Mouse (Mus musculus) kidney, postnatal 10 days (tissue): Measurements from ENCODE around the gene Rapgef1.

ENCODE experiments used
- DNase-seq: peaks from one replicate; pipeline ENCODE4 v3.0.0; 2021; ENCODE audit warnings: mixed read lengths

The Rapgef1 gene

GRCm38 (mm10) chr2:29672746-29673536, 53.4 kb downstream of the Rapgef1 start:
- no peak for DNase-seq

GRCm38 (mm10) chr2:29674087-29674486, 54.6 kb downstream of the Rapgef1 start:
- DNase-seq, result no peak

- DNase-seq, result no peak
These were observed 55.0 kb downstream of the Rapgef1 start for GRCm38 (mm10) chr2:29674545-29674944.

GRCm38 (mm10) chr2:29675846-29676245, 56.3 kb downstream of the Rapgef1 start:
- no peak for DNase-seq

GRCm38 (mm10) chr2:29676513-29676912, 57.0 kb downstream of the Rapgef1 start:
- DNase-seq, result no peak

GRCm38 (mm10) chr2:29677842-29678241, 58.3 kb downstream of the Rapgef1 start:
- no peak for DNase-seq

- DNase-seq, result no peak
These were observed 59.0 kb downstream of the Rapgef1 start for GRCm38 (mm10) chr2:29678524-29678923.

GRCm38 (mm10) chr2:29679710-29680584, 60.4 kb downstream of the Rapgef1 start:
- no peak for DNase-seq

GRCm38 (mm10) chr2:29683261-29683999, 63.9 kb downstream of the Rapgef1 start:
- DNase-seq, result no peak

- DNase-seq, result no peak
These were observed 65.0 kb downstream of the Rapgef1 start for GRCm38 (mm10) chr2:29684498-29684897.

- DNase-seq, result no peak
These were observed 69.5 kb downstream of the Rapgef1 start for GRCm38 (mm10) chr2:29689014-29689413.

- DNase-seq, result no peak
These were observed 70.0 kb downstream of the Rapgef1 start for GRCm38 (mm10) chr2:29689495-29689894.

- no peak for DNase-seq
These were observed 71.5 kb downstream of the Rapgef1 start for GRCm38 (mm10) chr2:29691068-29691467.

- DNase-seq, result no peak
These were observed 72.0 kb downstream of the Rapgef1 start for GRCm38 (mm10) chr2:29691507-29691906.

- no peak for DNase-seq
These were observed 72.7 kb downstream of the Rapgef1 start for GRCm38 (mm10) chr2:29692192-29692591.

- DNase-seq, result peak; percentile 54
These were observed 76.8 kb downstream of the Rapgef1 start for GRCm38 (mm10) chr2:29696207-29696800.

GRCm38 (mm10) chr2:29698421-29699290, 79.1 kb downstream of the Rapgef1 start:
- no peak for DNase-seq

GRCm38 (mm10) chr2:29700898-29701297, 81.4 kb downstream of the Rapgef1 start:
- no peak for DNase-seq

- no peak for DNase-seq
These were observed 81.9 kb downstream of the Rapgef1 start for GRCm38 (mm10) chr2:29701393-29701792.

- no peak for DNase-seq
These were observed 82.7 kb downstream of the Rapgef1 start for GRCm38 (mm10) chr2:29702189-29702588.
